Mouse (Mus musculus) testis, adult 2 months (tissue): ENCODE results near the gene Cfap97d1.
A peak's percentile ranks its signal among the peaks of the same experiment; 100 is the strongest.

Experiments used
- CTCF ChIP-seq: fragments of 200-500 bp; IDR thresholded peaks from 2 replicates; pipeline ENCODE4 v1.5.1; 2012; ENCODE audit warnings: low read depth, mild to moderate bottlenecking, inconsistent platforms, low read length, moderate library complexity; ENCODE audit not compliant: control insufficient read depth, insufficient read depth, insufficient replicate concordance
- POLR2A ChIP-seq: fragments of 200-500 bp; IDR thresholded peaks from 2 replicates; pipeline ENCODE4 v1.6.1; 2012; ENCODE audit warnings: low read depth, mild to moderate bottlenecking, inconsistent platforms, low read length, moderate library complexity; ENCODE audit not compliant: control insufficient read depth

DNA sequence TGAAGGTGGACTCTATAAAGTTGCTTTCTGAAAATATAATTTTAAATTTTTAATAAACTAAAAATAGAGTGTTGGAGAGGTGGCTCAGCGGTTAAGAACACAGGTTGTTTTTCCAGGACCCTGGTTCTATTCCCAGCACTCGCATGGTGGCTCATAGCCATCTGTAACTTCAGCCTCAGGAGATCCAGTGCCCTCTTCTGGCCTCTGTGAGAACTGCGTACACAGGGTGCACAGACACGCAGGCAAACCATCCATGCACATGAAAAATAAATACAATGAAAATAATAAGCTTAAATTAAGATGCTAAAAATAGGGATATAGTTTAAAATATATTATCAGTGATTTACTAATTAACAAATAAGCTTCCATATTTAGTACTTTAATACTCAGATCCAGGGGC is 56.6 kb downstream of the Cfap97d1 start:
- TF ChIP-seq CTCF, result peak; percentile 51; the same call in 1 of the 2 replicates
- no peak for TF ChIP-seq POLR2A
